Mouse (Mus musculus) embryonic fibroblast, embryonic 13.5 days (primary cell): Measurements from ENCODE around the gene Lsamp.

Experiments
- CTCF ChIP-seq: IDR thresholded peaks from 2 replicates; pipeline ENCODE4 v1.5.1; 2011; ENCODE audit warnings: mild to moderate bottlenecking, control low read depth, low read length, moderate library complexity, borderline replicate concordance; ENCODE audit not compliant: insufficient read depth
- POLR2A ChIP-seq: IDR thresholded peaks from 2 replicates; pipeline ENCODE4 v1.6.1; 2011; ENCODE audit warnings: low read depth, mild to moderate bottlenecking, control low read depth, low read length, moderate library complexity

DNA sequence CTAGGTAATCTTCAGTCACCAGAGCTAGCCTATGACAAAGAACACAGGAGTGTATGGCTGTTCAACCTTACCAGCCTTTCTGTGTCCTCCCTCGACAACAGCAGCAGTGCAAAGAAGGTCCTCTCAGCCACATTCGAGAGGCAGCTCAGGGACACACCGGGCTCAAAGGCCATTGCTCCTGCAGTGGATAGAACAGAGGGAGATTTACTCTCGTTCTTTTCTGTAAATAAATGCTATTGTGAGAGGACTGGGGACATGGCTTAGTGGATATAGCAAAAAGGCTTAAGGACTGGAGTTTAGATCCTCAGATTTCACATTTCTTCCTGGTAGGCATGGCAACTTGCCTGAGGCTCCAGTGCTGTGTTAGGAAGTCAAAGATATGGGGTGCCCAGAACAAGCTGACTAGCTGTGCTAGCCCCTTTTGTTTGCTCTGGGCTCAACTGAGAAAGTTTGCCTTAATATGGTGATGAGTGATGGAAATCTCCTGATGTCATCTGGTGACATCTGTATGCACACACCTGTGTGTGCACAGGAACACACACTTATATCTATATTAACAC is 913.7 kb downstream of the Lsamp start:
- TF ChIP-seq CTCF: no peak
- no peak for TF ChIP-seq POLR2A
